ENCODE assay signal across 34 mouse cellular contexts in genomic region chr4:72800816-72801215, GRCm38 (mm10). TPM values are rescaled to one million over a fixed set of nuclear protein-coding genes. Genes with fewer than 3 reads are reported as not detected.
"Had no signal": no experiment of that assay in that cellular context is flagged by ENCODE, and none has a peak within 500 bp of the region (broad histone marks: within the 10 kb centered on the region; RNA-seq: fewer than 3 reads in every experiment).

No protein-coding gene starts in this region.

- H3K27me3 ChIP-seq: heart, embryonic 13.5 days; heart, embryonic 15.5 days; hindbrain, embryonic 13.5 days; kidney, embryonic 15.5 days; limb, embryonic 13.5 days; limb, embryonic 15.5 days had no signal

- H3K4me1 ChIP-seq: heart, embryonic 13.5 days; heart, embryonic 15.5 days; kidney, embryonic 15.5 days; limb, embryonic 13.5 days; limb, embryonic 15.5 days had no signal

- H3K9ac ChIP-seq: heart, embryonic 13.5 days; heart, embryonic 15.5 days; hindbrain, embryonic 13.5 days; kidney, embryonic 15.5 days; limb, embryonic 13.5 days; limb, embryonic 15.5 days had no signal

- ATAC-seq: intestine, embryonic 16.5 days had no signal

- H3K4me2 ChIP-seq: heart, embryonic 11.5 days; heart, embryonic 13.5 days; heart, embryonic 15.5 days; hindbrain, embryonic 13.5 days; kidney, embryonic 15.5 days; limb, embryonic 13.5 days; limb, embryonic 15.5 days had no signal

- H3K27ac ChIP-seq: gastrocnemius, adult 2 months; heart, embryonic 13.5 days; heart, embryonic 15.5 days; hindbrain, embryonic 13.5 days; hindbrain, postnatal 0 days; kidney, embryonic 15.5 days; kidney, postnatal 0 days; limb, embryonic 13.5 days; limb, embryonic 15.5 days had no signal

- H3K36me3 ChIP-seq: heart, embryonic 13.5 days; heart, embryonic 15.5 days; hindbrain, embryonic 13.5 days; kidney, embryonic 15.5 days; limb, embryonic 13.5 days; limb, embryonic 15.5 days had no signal

- H3K4me3 ChIP-seq: gastrocnemius, adult 2 months; heart, embryonic 13.5 days; heart, embryonic 15.5 days; hindbrain, embryonic 13.5 days; kidney, embryonic 15.5 days; limb, embryonic 13.5 days; limb, embryonic 15.5 days had no signal

- DNase-seq: gastrocnemius, adult 2 months; gastrocnemius, postnatal 10 days; gastrocnemius, postnatal 25 days; heart, adult 18-20 months; heart, postnatal 14 days; heart, postnatal 36 days; kidney, adult 11 months; kidney, adult 2 months; kidney, adult 9 months; kidney, postnatal 14 days; kidney, postnatal 36 days; layer of hippocampus, adult 9-11 months; layer of hippocampus, postnatal 36 days; left cerebral cortex, postnatal 4 days had no signal

- H3K9me3 ChIP-seq: heart, embryonic 13.5 days; heart, embryonic 15.5 days; hindbrain, embryonic 13.5 days; kidney, embryonic 15.5 days; limb, embryonic 13.5 days; limb, embryonic 15.5 days had no signal

RNA-seq across cellular contexts. Expression of gene Aldoart1, which starts 51.6 kb away (rescaled TPM):
- total RNA-seq: heart, postnatal 14 days; hematopoietic stem cell, adult 5-6 weeks; hindbrain, postnatal 0 days; layer of hippocampus, adult 18-20 months; layer of hippocampus, adult 8-10 months; layer of hippocampus, postnatal 14 days; layer of hippocampus, postnatal 36 days; left cerebral cortex, adult 18-20 months; left cerebral cortex, adult 8-10 months; left cerebral cortex, postnatal 10 days; left cerebral cortex, postnatal 4 days had no signal
- polyA plus RNA-seq: forebrain, embryonic 16.5 days; hindbrain, embryonic 13.5 days; hindbrain, postnatal 0 days; intestine, embryonic 14.5 days; intestine, embryonic 16.5 days; limb, embryonic 11.5 days; limb, embryonic 15.5 days had no signal
